Comparison of ENCODE assay signal across 30 mouse cellular contexts in genomic region chr11:53604983-53605382, GRCm38 (mm10). TPM values are rescaled to one million over a fixed set of nuclear protein-coding genes. Genes with fewer than 3 reads are reported as not detected.
DNase-seq lines count a peak whose midpoint lies in the region; ATAC-seq and TF ChIP-seq lines count a peak whose summit lies in the region.
"Had no signal": no experiment of that assay in that cellular context is flagged by ENCODE, and none has a peak within 500 bp of the region (broad histone marks: within the 10 kb centered on the region; RNA-seq: fewer than 3 reads in every experiment).

No protein-coding gene starts in this region.

- DNase-seq in gastrocnemius, adult 2 months: no peak
- no peak for DNase-seq in gastrocnemius, postnatal 25 days
- no peak for DNase-seq in left cerebral cortex, adult 2 months (ENCODE audit: extremely low spot score in 1 of 2, low spot score in 2 of 2)
- no peak for DNase-seq in left cerebral cortex, postnatal 36 days (ENCODE audit: low spot score in 2 of 2)
- DNase-seq in midbrain, postnatal 0 days (ENCODE audit: low spot score): no peak
- DNase-seq in midbrain, embryonic 14.5 days: no peak
- DNase-seq in ZHBTc4 (ENCODE audit: low read depth, low spot score): peak; percentile 55
- DNase-seq in adrenal gland, postnatal 10 days: no peak
- DNase-seq: adrenal gland, adult 2 months; cerebellum, adult 8-10 months; cerebellum, postnatal 36 days; gastrocnemius, postnatal 10 days; heart, adult 11 months; heart, postnatal 10 days; kidney, adult 2 months; kidney, postnatal 10 days; right cerebral cortex, adult 18-20 months; right cerebral cortex, postnatal 4 days; thymus, adult 18-20 months; thymus, postnatal 4 days had no signal

- H3K4me2 ChIP-seq in midbrain, postnatal 0 days (ENCODE audit: low read depth, low read length, poor library complexity, severe bottlenecking): no peak overlapping the region
- H3K4me2 ChIP-seq in midbrain, embryonic 14.5 days (ENCODE audit: low read length): no peak overlapping the region
- H3K4me2 ChIP-seq: embryonic facial prominence, embryonic 15.5 days; forebrain, embryonic 15.5 days; stomach, embryonic 15.5 days had no signal

- intact Hi-C loops in gastrocnemius, adult 2 months (cut with DNase I): no loop called here
- intact Hi-C loops in left cerebral cortex, adult 2 months (cut with DNase I): no loop called here
- intact Hi-C loops in left cerebral cortex, postnatal 36 days (cut with DNase I): no loop called here

- H3K27me3 ChIP-seq in midbrain, postnatal 0 days (ENCODE audit: insufficient read depth, low read length): no peaks in the 10 kb centered on the region
- no peaks in the 10 kb centered on the region for H3K27me3 ChIP-seq in midbrain, embryonic 14.5 days (ENCODE audit: control insufficient read depth, insufficient read depth, low read length)
- H3K27me3 ChIP-seq: embryonic facial prominence, embryonic 15.5 days; forebrain, embryonic 15.5 days; heart, embryonic 12.5 days; stomach, embryonic 15.5 days had no signal

- H3K9ac ChIP-seq in midbrain, postnatal 0 days (replicated peaks; ENCODE audit: low read length, poor library complexity, severe bottlenecking): no peak overlapping the region
- no peak overlapping the region for H3K9ac ChIP-seq in midbrain, embryonic 14.5 days (replicated peaks; ENCODE audit: low read length)
- H3K9ac ChIP-seq: embryonic facial prominence, embryonic 15.5 days; forebrain, embryonic 15.5 days; stomach, embryonic 15.5 days had no signal

- 93% methylated on average over 3 of the region's 3 CpGs for WGBS in midbrain, postnatal 0 days
- 91% methylated on average over 3 of the region's 3 CpGs for WGBS in midbrain, embryonic 14.5 days

- no peaks in the 10 kb centered on the region for H3K4me1 ChIP-seq in midbrain, postnatal 0 days (ENCODE audit: insufficient read depth, low read length)
- H3K4me1 ChIP-seq in midbrain, embryonic 14.5 days (ENCODE audit: control insufficient read depth, insufficient read depth, low read length): 0 out of 2 replicates have a peak, but pooled peaks cover 6% of the 10 kb centered on the region
- H3K4me1 ChIP-seq: embryonic facial prominence, embryonic 15.5 days; stomach, embryonic 15.5 days had no signal

- no peaks in the 10 kb centered on the region for H3K9me3 ChIP-seq in midbrain, postnatal 0 days (ENCODE audit: low read length)
- H3K9me3 ChIP-seq in midbrain, embryonic 14.5 days (ENCODE audit: control insufficient read depth, low read length): no peaks in the 10 kb centered on the region
- H3K9me3 ChIP-seq: embryonic facial prominence, embryonic 15.5 days; forebrain, embryonic 15.5 days; heart, embryonic 12.5 days; stomach, embryonic 15.5 days had no signal

- H3K27ac ChIP-seq in gastrocnemius, adult 2 months: no peak overlapping the region
- H3K27ac ChIP-seq in left cerebral cortex, adult 2 months: no peak overlapping the region
- no peak overlapping the region for H3K27ac ChIP-seq in midbrain, postnatal 0 days (ENCODE audit: low read depth, low read length)
- H3K27ac ChIP-seq in midbrain, embryonic 14.5 days (replicated peaks; ENCODE audit: low read depth, low read length): no peak overlapping the region
- H3K27ac ChIP-seq: embryonic facial prominence, embryonic 15.5 days; forebrain, embryonic 15.5 days; macrophage; stomach, embryonic 15.5 days had no signal

- peak; percentile 14; the same call in 1 of the 2 replicates for TF ChIP-seq CTCF in gastrocnemius, adult 2 months (IDR thresholded peaks at IDR 0.05)
- peak; percentile 22 for TF ChIP-seq CTCF in left cerebral cortex, adult 2 months (IDR thresholded peaks at IDR 0.05)
- TF ChIP-seq CTCF in midbrain, postnatal 0 days (IDR thresholded peaks at IDR 0.05): peak; percentile 38

- no peak for ATAC-seq in midbrain, postnatal 0 days (ENCODE audit: low FRiP score)
- ATAC-seq in midbrain, embryonic 14.5 days (ENCODE audit: low FRiP score, low TSS enrichment): no peak
- ATAC-seq: forebrain, embryonic 15.5 days; midbrain, embryonic 16.5 days had no signal

- H3K36me3 ChIP-seq in midbrain, postnatal 0 days (ENCODE audit: insufficient read depth, low read length): peaks cover 21% of the 10 kb centered on the region
- peaks cover 39% of the 10 kb centered on the region for H3K36me3 ChIP-seq in midbrain, embryonic 14.5 days (ENCODE audit: control insufficient read depth, insufficient read depth, low read length)

- no peak overlapping the region for H3K4me3 ChIP-seq in gastrocnemius, adult 2 months
- no peak overlapping the region for H3K4me3 ChIP-seq in left cerebral cortex, adult 2 months
- H3K4me3 ChIP-seq in midbrain, postnatal 0 days (ENCODE audit: low read depth, low read length): no peak overlapping the region
- no peak overlapping the region for H3K4me3 ChIP-seq in midbrain, embryonic 14.5 days (replicated peaks; ENCODE audit: low read depth, low read length)
- H3K4me3 ChIP-seq: embryonic facial prominence, embryonic 15.5 days; forebrain, embryonic 15.5 days; stomach, embryonic 15.5 days had no signal

RNA-seq across cellular contexts. Expression of gene Il4, which starts 13.5 kb away (rescaled TPM):
- total RNA-seq in gastrocnemius, adult 2 months (2021): not detected
- total RNA-seq in gastrocnemius, postnatal 25 days (2021): not detected
- total RNA-seq in left cerebral cortex, adult 2 months (2021): not detected
- not detected for total RNA-seq in left cerebral cortex, postnatal 36 days (2021)
- not detected in 2 replicates for total RNA-seq in midbrain, postnatal 0 days (2014; rRNA removed)
- polyA plus RNA-seq in midbrain, postnatal 0 days (2015; fragmentation: Nextera tagmentation; extraction: Ambion mirVana): 3.9 and 4.9 TPM in 2 replicates
- 8.8 and 10.9 TPM in 2 replicates for polyA plus RNA-seq in midbrain, embryonic 14.5 days (2014; fragmentation: Nextera tagmentation; extraction: Ambion mirVana)
- not detected for total RNA-seq in adrenal gland, postnatal 10 days (2021)
- total RNA-seq: adrenal gland, adult 2 months; gastrocnemius, postnatal 10 days; heart, postnatal 10 days; left cerebral cortex, postnatal 25 days had no signal
- polyA plus RNA-seq: adrenal gland, adult 2 months; kidney, adult 2 months had no signal

RNA-seq across cellular contexts. Expression of gene Il13, which starts 29.5 kb away (rescaled TPM):
- not detected for total RNA-seq in gastrocnemius, adult 2 months (2021)
- total RNA-seq in gastrocnemius, postnatal 25 days (2021): not detected
- not detected for total RNA-seq in left cerebral cortex, adult 2 months (2021)
- not detected for total RNA-seq in left cerebral cortex, postnatal 36 days (2021)
- total RNA-seq in midbrain, postnatal 0 days (2014; rRNA removed): not detected in 2 replicates
- polyA plus RNA-seq in midbrain, postnatal 0 days (2015; fragmentation: Nextera tagmentation; extraction: Ambion mirVana): not detected in 2 replicates
- polyA plus RNA-seq in midbrain, embryonic 14.5 days (2014; fragmentation: Nextera tagmentation; extraction: Ambion mirVana): not detected in 2 replicates
- total RNA-seq in adrenal gland, postnatal 10 days (2021): not detected
- total RNA-seq: adrenal gland, adult 2 months; gastrocnemius, postnatal 10 days; heart, postnatal 10 days; left cerebral cortex, postnatal 25 days had no signal
- polyA plus RNA-seq: adrenal gland, adult 2 months; embryonic facial prominence, embryonic 15.5 days; forebrain, embryonic 15.5 days; heart, embryonic 12.5 days; hindbrain, embryonic 11.5 days; kidney, adult 2 months; lung, embryonic 16.5 days; macrophage; midbrain, embryonic 16.5 days; neural tube, embryonic 14.5 days; stomach, embryonic 15.5 days had no signal

RNA-seq across cellular contexts. Expression of gene Kif3a, which starts 37.8 kb away (rescaled TPM):
- 1 to 10 TPM; 4.6 to 6.3 TPM for total RNA-seq in gastrocnemius, adult 2 months (2021)
- total RNA-seq in gastrocnemius, postnatal 25 days (2021): 1 to 10 TPM; 4.0 to 5.3 TPM
- 100 to 1,000 TPM; 127 to 131 TPM for total RNA-seq in left cerebral cortex, adult 2 months (2021)
- total RNA-seq in left cerebral cortex, postnatal 36 days (2021): 100 to 1,000 TPM; 115 to 130 TPM
- total RNA-seq in midbrain, postnatal 0 days (2014; rRNA removed): 114 and 117 TPM in 2 replicates
- polyA plus RNA-seq in midbrain, postnatal 0 days (2015; fragmentation: Nextera tagmentation; extraction: Ambion mirVana): 335 and 386 TPM in 2 replicates
- 301 and 306 TPM in 2 replicates for polyA plus RNA-seq in midbrain, embryonic 14.5 days (2014; fragmentation: Nextera tagmentation; extraction: Ambion mirVana)
- total RNA-seq in adrenal gland, postnatal 10 days (2021): 10 to 100 TPM; 24.2 to 26.5 TPM
